Mouse (Mus musculus): ENCODE results near the gene Ccn1. TPM values are rescaled to one million over a fixed set of nuclear protein-coding genes. Genes with fewer than 3 reads are reported as not detected.

The Ccn1 gene
- total and polyA plus RNA-seq, 2 experiments from 2014 or later = 4.9 to 5.6 TPM

- ATAC-seq (ENCODE audit: low FRiP score) (no peak), DNase-seq (ENCODE audit: low spot score) (no peak)
- peak overlapping the region; percentile 69 for H3K4me2 ChIP-seq (ENCODE audit: low read depth, low read length, poor library complexity, severe bottlenecking)
- H3K9ac ChIP-seq (replicated peaks; ENCODE audit: low read length, poor library complexity, severe bottlenecking) = 0 out of 2 replicates have a peak overlapping the region, but pooled peaks have one; percentile 37
- H3K4me3 ChIP-seq (ENCODE audit: low read depth, low read length) = peak overlapping the region; percentile 37
- no peaks in the 10 kb centered on the region for H3K9me3 ChIP-seq (ENCODE audit: low read length)
- peaks cover 8% of the 10 kb centered on the region; the same call in 1 of the 2 replicates for H3K4me1 ChIP-seq (ENCODE audit: insufficient read depth, low read length)
- 15% methylated on average over 20 of the region's 20 CpGs for WGBS
- no peak for TF ChIP-seq CTCF (IDR thresholded peaks at IDR 0.05)
- no peak overlapping the region for H3K27ac ChIP-seq (ENCODE audit: low read depth, low read length)
- no peaks in the 10 kb centered on the region for H3K36me3 ChIP-seq (ENCODE audit: insufficient read depth, low read length)
- H3K27me3 ChIP-seq (ENCODE audit: insufficient read depth, low read length) = peaks cover 14% of the 10 kb centered on the region; the same call in 1 of the 2 replicates
Observed at GRCm38 (mm10) chr3:145652322-145653131, 2.7 kb upstream of the Ccn1 start.

- no peak for TF ChIP-seq CTCF (IDR thresholded peaks at IDR 0.05)
- H3K4me3 ChIP-seq (ENCODE audit: low read depth, low read length) = no peak overlapping the region
- 19% methylated on average over 10 of the region's 10 CpGs for WGBS
- H3K36me3 ChIP-seq (ENCODE audit: insufficient read depth, low read length) = no peaks in the 10 kb centered on the region
- no peak overlapping the region for H3K9ac ChIP-seq (replicated peaks; ENCODE audit: low read length, poor library complexity, severe bottlenecking)
- H3K4me2 ChIP-seq (ENCODE audit: low read depth, low read length, poor library complexity, severe bottlenecking) = peak overlapping the region; percentile 21
- H3K9me3 ChIP-seq (ENCODE audit: low read length) = no peaks in the 10 kb centered on the region
- H3K27me3 ChIP-seq (ENCODE audit: insufficient read depth, low read length) = peaks cover 14% of the 10 kb centered on the region; the same call in 1 of the 2 replicates
- no peak overlapping the region for H3K27ac ChIP-seq (ENCODE audit: low read depth, low read length)
- H3K4me1 ChIP-seq (ENCODE audit: insufficient read depth, low read length) = peaks cover 8% of the 10 kb centered on the region; the same call in 1 of the 2 replicates
- ATAC-seq (ENCODE audit: low FRiP score) (no peak), DNase-seq (ENCODE audit: low spot score) (no peak)
Observed at GRCm38 (mm10) chr3:145651978-145652321, 2.2 kb upstream of the Ccn1 start.

- Histone ChIP-seq H3K4me2 (ENCODE audit: low read depth, low read length, poor library complexity, severe bottlenecking) (peak overlapping the region; percentile 95), H3K4me3 (ENCODE audit: low read depth, low read length) (no peak overlapping the region), H3K27me3 (ENCODE audit: insufficient read depth, low read length) (peaks cover 14% of the 10 kb centered on the region; the same call in 1 of the 2 replicates), H3K9me3 (ENCODE audit: low read length) (no peaks in the 10 kb centered on the region), H3K36me3 (ENCODE audit: insufficient read depth, low read length) (no peaks in the 10 kb centered on the region), H3K9ac (replicated peaks; ENCODE audit: low read length, poor library complexity, severe bottlenecking) (no peak overlapping the region), H3K4me1 (ENCODE audit: insufficient read depth, low read length) (peaks cover 8% of the 10 kb centered on the region; the same call in 1 of the 2 replicates), H3K27ac (ENCODE audit: low read depth, low read length) (no peak overlapping the region)
- no peak for ATAC-seq (ENCODE audit: low FRiP score)
- no peak for DNase-seq (ENCODE audit: low spot score)
- WGBS = 15% methylated on average over 19 of the region's 19 CpGs
- no peak for TF ChIP-seq CTCF (IDR thresholded peaks at IDR 0.05)
Observed at GRCm38 (mm10) chr3:145651029-145651977, 1.5 kb upstream of the Ccn1 start.

- WGBS = 1% methylated on average over 18 of the region's 18 CpGs
- DNase-seq (ENCODE audit: low spot score) = no peak
- no peak for ATAC-seq (ENCODE audit: low FRiP score)
- Histone ChIP-seq H3K27ac (ENCODE audit: low read depth, low read length) (no peak overlapping the region), H3K4me3 (ENCODE audit: low read depth, low read length) (peak overlapping the region; percentile 51), H3K9ac (replicated peaks; ENCODE audit: low read length, poor library complexity, severe bottlenecking) (no peak overlapping the region), H3K4me1 (ENCODE audit: insufficient read depth, low read length) (peaks cover 8% of the 10 kb centered on the region; the same call in 1 of the 2 replicates), H3K36me3 (ENCODE audit: insufficient read depth, low read length) (no peaks in the 10 kb centered on the region), H3K4me2 (ENCODE audit: low read depth, low read length, poor library complexity, severe bottlenecking) (peak overlapping the region; percentile 95), H3K27me3 (ENCODE audit: insufficient read depth, low read length) (peaks cover 14% of the 10 kb centered on the region; the same call in 1 of the 2 replicates), H3K9me3 (ENCODE audit: low read length) (no peaks in the 10 kb centered on the region)
- no peak for TF ChIP-seq CTCF (IDR thresholded peaks at IDR 0.05)
Observed at GRCm38 (mm10) chr3:145650298-145651011, 674 bp upstream of the Ccn1 start.

GRCm38 (mm10) chr3:145648991-145649851 is 560 bp downstream of the Ccn1 start:
- Histone ChIP-seq H3K27ac (ENCODE audit: low read depth, low read length) (no peak overlapping the region), H3K36me3 (ENCODE audit: insufficient read depth, low read length) (no peaks in the 10 kb centered on the region), H3K9me3 (ENCODE audit: low read length) (no peaks in the 10 kb centered on the region), H3K4me2 (ENCODE audit: low read depth, low read length, poor library complexity, severe bottlenecking) (peak overlapping the region; percentile 95), H3K4me3 (ENCODE audit: low read depth, low read length) (peak overlapping the region; percentile 51), H3K27me3 (ENCODE audit: insufficient read depth, low read length) (peaks cover 14% of the 10 kb centered on the region; the same call in 1 of the 2 replicates), H3K4me1 (ENCODE audit: insufficient read depth, low read length) (peaks cover 8% of the 10 kb centered on the region; the same call in 1 of the 2 replicates), H3K9ac (replicated peaks; ENCODE audit: low read length, poor library complexity, severe bottlenecking) (peak overlapping the region; percentile 51)
- no peak for DNase-seq (ENCODE audit: low spot score)
- ATAC-seq (ENCODE audit: low FRiP score) = no peak
- peak; percentile 32; the same call in 1 of the 2 replicates for TF ChIP-seq CTCF (IDR thresholded peaks at IDR 0.05)
- 1% methylated on average over 49 of the region's 49 CpGs for WGBS

Measured in midbrain, postnatal 0 days (tissue).